Mouse (Mus musculus) thymus, postnatal 25 days (tissue): ENCODE data around the gene Zdhhc25.

Experiments used
- DNase-seq: peaks from one replicate; pipeline ENCODE4 v3.0.0; 2022

Zdhhc25 gene

DNA sequence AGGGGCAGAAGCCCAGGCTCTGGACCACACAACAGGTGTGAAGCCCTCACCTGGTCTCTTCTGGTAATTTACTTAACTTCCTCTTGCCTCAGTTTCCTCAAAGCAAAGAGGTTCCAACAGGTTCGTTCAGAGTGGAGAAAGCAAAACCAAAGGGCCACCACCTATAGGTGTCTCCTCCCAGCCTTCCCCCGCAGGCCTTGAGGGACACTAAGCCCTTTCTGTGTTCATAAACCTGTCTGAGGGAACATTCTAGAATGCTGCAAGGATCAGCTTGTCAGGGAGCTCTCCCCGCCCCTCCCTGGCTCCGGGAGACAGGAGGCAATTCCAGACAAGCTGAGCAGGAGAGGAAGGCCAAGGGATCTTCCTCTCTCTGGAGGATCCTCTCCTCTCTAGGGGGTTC is at the start of gene Zdhhc25:
Gene Zdhhc25 (plus strand): TSS at position 301 of the 400 bp plus-strand sequence.
- no peak for DNase-seq

DNA sequence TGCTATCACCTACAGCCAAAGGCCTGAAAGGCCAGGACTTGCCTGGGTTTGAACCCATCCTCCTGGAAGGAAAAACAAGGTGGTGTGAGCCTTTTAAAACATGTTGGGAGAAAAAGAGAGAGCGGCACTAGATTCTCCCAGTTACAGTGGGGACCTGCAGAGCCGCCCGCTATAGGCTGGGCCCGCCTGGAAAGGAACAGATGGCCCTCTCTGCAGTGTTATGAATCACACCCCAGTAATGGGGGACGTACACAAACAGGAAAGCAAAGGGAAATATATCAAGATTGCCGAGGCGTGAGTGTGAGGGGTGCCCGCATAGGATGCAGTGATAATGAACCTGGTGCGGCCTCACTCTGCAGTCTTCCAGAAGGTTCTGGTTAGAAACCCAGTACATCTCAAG is 47.2 kb upstream of the Zdhhc25 start:
- DNase-seq = no peak

DNA sequence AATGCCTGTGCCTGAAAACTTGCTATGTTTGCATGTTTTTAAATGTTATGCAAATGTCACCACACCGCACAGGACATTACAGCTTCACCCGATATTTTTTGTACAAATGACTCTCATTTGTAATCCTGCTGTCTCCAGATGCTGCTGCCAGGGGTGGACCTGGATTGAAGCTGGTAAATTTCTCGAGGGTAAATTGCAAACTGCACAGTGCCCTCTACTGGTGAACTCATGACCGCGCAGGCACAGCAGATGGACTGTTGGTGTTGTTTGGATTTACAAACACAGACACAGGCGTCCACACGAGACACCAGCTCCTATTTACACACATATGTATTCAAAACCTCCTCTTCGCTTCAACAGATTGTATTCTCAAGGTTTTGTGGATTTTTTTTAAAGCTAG is 44.6 kb upstream of the Zdhhc25 start:
- DNase-seq = peak; percentile 2

DNA sequence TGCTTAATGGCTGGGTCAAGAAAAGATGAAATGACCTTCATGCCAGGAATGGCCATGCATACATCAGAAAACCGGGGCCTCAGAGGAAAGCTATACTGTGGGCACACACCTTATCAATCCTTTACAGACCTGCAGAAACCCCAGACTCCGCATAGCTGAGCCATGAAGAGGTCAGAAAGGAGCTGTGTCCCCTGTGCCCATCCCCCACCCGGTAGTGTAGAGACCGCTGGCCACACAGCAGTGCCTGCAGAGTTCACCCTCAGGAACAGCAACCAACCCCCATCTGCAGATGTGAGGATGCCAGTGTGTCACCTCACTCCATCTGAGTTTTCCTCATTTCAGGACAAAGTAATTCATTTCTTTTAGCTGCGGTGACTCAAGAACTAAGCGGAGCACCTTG is 39.5 kb upstream of the Zdhhc25 start:
- no peak for DNase-seq

- no peak for DNase-seq
Measured at GRCm38 (mm10) chr15:88561058-88561730, 38.9 kb upstream of the Zdhhc25 start.

DNA sequence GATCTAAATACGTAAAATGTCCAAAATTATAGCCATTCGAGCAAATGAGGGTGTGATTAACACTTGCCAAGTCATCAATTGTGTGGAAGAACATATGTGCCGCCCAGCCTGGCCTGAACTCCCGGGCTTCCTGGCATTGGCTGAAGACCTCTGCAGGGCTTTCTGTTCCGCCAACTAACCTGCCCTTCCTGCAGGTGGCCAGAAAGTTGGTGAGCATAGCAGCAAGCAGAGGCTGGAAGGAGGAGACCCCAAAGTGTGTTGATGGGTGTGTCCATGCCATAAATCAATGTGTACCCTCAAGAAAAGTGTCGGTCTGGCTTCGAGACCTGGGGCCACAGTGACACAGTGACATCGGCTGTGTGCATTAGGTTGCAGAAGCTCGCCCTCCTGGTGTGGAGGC is 34.8 kb upstream of the Zdhhc25 start:
- DNase-seq = no peak

- no peak for DNase-seq
Measured at GRCm38 (mm10) chr15:88565806-88566205, 34.3 kb upstream of the Zdhhc25 start.

- DNase-seq = no peak
Measured at GRCm38 (mm10) chr15:88570697-88571096, 29.4 kb upstream of the Zdhhc25 start.

DNA sequence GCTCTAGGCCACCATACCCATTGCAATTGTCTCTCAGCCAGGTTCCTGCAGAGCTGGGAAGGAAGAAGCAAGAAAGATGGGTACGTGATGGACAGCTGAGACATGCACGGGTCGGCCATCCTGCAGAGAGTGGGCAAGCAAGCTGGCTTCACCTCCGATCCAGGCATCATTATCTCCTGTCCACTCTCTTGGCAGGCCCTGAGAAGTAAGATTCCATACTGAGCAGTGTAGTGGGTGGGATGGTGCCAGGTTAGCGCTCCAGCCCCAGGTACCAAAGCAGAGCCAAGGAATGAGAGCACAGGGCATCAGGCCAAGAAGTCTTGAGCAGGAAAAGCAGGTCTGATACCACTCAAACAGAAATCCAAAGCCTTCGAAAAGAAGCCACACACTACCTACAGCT is 20.6 kb upstream of the Zdhhc25 start:
- DNase-seq = no peak

DNA sequence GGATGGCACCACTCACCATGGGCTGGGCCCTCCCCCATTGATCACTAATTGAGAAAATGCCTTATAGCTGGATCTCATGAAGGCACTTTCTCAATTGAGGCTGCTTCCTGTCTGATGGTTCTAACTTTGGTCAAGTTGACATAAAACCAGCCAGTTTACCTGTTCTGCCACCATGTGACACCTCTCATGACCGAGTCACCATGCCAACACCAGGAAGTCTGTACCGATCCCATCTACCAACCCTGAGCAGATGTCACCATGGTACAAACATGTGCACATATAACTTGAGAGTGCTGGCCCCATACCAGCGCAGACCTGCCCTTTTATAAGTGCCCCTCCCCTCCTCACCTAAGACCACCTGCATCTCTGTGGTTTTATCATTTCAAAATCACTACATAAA is 2.4 kb downstream of the Zdhhc25 start:
- DNase-seq = no peak

DNA sequence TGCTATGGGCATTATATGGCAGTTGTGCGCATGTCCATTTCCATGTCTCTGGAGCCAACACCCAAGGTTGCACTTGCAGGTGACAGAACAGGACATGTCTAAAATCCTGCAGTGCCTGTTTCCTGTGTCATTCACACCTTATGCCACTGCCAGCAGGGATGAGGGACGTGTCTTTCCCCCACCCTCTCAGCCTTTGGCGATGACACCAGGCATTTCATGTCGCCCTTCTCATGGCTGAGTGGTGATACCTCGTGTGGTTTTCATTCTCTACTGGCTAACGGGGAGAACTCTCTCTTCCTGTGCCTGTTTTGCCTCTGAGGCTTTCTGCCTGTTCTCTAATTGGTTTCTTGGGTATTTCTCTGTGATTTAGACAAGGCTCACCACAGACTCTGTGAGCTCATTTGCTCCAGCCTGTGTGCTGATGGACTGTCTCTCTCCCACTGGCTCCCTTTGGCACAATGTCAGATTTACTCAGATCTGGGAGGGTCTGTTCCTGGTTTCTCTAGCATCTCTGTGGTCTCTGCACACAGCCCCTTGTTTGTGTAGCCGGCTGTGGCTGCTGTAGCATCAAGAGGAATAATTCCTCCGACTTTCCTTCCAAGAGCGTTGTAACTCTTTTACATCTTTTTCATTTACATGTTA is 3.1 kb downstream of the Zdhhc25 start:
- DNase-seq = no peak

DNA sequence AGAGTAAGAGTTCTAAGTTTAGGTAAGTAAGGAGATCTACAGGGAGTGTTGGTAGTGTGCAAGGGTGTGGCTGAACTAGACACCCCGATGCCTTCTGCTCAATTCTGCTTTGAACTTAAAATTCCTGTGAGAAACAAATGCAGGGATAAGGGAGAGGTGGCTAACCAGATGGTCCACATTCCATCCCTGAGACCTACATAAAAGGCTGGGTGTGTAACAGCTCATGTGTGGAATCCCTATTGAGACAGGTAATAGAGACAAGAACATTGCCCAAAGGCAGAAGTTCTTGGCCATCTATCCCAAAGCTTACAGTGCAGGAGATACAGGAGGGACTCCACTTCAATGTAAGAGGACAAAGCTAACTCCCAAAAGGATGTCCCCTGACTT is 3.6 kb downstream of the Zdhhc25 start:
- DNase-seq = no peak

GRCm38 (mm10) chr15:88604669-88605414 is 4.7 kb downstream of the Zdhhc25 start:
- DNase-seq = no peak

DNA sequence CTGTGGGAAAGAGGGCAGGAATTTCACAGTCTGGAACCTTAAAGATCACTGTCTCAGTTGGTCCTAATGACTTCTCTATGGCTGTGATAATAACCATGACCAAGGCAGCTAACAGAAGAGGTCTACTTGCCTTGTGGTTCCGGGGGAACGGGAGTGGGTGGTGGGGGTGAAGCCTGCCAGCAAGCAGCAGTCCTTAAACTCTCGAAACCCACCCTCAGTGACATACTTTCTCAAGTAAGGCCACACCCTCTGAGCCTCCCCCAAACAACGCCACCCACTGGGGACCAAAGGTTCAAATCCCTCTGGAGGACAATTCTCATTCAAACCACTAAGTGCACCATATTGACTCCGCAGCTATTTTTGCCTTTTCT is 5.3 kb downstream of the Zdhhc25 start:
- DNase-seq = no peak

DNA sequence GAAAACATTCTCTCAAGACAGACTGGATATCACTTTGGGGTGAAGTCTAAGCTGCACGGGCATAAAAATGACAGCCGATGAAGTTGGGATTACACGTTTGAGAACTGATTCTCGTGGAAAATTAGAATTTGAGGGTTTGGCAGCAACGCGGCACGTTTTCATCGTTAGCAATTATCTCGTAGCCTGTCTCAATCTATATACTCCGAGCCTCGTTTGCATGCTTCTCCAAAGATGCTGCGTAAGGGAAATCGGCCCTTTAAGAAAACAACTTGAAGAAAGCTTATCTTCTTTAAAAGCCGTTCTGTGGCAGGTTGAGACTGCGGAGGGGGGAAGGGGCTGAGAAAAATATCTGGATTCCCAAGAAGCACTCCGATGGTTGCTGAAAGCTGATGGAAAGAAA is 17.0 kb downstream of the Zdhhc25 start:
- no peak for DNase-seq

DNA sequence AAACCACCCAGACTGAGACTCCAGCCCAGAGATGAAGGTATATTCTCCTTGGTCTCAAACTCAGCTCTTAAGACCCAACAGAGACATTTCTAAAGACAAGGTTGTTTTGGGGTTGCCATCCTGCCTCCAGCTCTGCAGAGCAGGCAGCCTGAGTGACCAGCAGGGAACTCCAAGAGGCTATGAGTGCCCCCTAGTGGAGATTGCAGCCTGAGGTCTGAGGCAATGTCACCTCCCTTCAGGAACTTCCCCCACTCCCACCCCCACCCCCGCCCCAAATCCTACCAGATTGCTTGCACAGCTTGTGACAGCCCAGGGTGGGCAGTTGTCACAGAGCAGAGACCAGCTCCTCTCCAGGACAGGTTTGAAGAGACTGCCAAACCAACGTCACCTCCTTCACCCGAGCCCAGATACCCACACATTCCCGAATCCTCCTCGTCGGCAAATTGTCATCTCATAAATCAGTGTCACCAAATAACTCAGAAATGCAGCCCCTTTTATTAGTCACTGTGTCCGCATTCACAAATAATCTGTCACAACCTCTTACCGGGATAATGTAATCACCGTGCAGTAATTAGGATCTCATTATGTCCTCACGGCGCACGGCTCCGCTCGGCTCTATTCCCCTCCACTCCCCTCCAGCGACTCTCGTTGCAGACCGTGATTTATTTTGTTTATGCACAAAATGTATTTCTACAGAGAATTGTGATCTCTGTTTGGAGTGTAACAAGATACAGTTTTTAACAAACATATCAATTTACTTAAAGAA is 18.1 kb downstream of the Zdhhc25 start:
- no peak for DNase-seq

GRCm38 (mm10) chr15:88620017-88620416 is 19.9 kb downstream of the Zdhhc25 start:
- DNase-seq = no peak

GRCm38 (mm10) chr15:88623891-88624290 is 23.8 kb downstream of the Zdhhc25 start:
- no peak for DNase-seq

DNA sequence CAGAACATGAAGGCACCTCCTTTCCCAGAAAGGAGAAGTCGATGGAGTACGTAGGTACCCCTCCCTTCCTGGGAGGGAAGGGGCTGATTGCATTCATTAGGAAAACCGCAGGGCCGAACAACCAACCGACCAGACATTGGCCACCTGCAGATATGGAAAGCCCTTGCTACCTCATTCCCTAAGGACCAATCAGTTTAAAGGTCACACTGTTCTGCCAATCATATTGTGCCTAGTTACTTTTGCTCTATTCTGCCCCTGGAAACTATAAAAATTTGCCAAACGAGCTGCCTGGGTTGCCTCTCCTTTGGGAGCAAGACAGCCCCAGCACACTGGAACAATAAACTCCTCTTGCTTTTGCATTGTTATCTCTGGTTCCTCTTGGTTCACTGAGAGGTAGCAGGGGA is 24.8 kb downstream of the Zdhhc25 start:
- no peak for DNase-seq

DNA sequence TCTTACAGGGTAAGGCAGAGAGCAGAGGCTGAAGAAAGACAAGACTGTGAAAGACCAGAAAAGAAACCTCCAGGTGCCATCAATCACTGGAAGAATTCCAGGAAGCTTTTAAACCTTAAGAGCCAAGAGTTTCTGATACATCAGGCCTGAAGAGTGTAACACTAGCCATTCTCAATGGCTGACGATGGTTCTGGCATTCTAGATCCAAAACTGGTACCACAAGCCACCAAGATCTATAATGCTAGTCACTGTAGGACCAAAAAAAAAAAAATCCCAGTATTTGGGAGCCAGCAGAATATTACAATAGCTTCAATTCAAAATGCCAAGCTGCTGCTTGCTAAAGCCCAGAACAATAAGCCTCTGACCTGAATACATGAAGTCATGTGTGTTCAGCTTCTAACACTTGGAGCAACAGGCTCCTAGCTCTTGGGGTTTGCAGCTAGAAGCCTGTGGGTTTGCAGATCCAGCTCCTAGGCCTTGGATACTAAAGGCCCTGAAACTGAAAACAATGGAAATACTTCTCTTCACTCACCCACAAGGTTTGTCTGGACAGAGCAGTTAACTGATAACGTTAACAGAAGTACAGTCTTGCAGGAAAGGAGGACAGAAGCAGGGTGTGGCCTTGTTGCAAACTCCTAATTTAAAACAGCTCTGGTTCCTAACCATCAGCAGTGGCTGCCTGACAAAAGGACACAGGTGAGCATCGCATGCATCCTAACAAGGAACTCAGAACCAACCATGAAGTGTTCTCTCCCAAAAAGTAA is 25.4 kb downstream of the Zdhhc25 start:
- DNase-seq = no peak

GRCm38 (mm10) chr15:88626886-88627488 is 26.9 kb downstream of the Zdhhc25 start:
- DNase-seq = no peak

DNA sequence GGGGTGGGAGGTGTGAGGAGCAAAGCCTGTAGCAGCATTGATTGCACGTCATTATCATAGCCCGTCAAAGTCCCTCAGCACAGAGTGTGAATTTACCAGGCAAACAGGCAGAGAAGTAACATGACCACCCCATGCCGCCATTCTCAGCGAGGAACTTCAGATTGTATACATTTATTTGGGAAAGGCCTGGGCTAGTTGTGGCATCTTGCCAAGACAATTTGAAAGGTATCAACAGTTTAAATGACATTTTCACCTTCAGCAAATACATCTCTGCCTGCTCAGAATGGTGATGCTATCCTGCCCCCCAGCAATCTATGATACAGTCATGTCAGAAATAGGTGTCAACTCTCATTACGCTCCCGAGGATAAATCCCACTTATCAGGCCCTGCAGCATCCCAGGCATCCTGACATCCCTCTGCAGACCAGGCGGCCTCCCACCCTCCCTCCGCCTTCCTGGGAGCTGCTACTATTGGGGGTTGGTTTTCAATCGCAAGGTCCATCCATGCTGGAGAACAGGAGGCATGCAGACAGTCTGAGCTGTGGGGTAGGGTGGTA is 28.8 kb downstream of the Zdhhc25 start:
- no peak for DNase-seq
